Mouse (Mus musculus) heart, embryonic 10.5 days (tissue): ENCODE measurements around the gene Try5. TPM values are rescaled to one million over a fixed set of nuclear protein-coding genes. Genes with fewer than 3 reads are reported as not detected.
"Not testable (repeated sequence)": the region's sequence is repeated elsewhere in the genome, so short reads cannot be mapped to it uniquely, and the experiment has no call there.

Source experiments
- DNase-seq: peaks from one replicate; pipeline ENCODE4 v3.0.0-alpha.2; 2017; ENCODE audit warnings: low spot score
- H3K27ac ChIP-seq: fragments of 300-500 bp; sonication (generic); 2 replicates; pipeline ENCODE4 v1.5.1; 2016; ENCODE audit warnings: mild to moderate bottlenecking
- H3K27me3 ChIP-seq: fragments of 300-500 bp; sonication (generic); 2 replicates; pipeline ENCODE4 v1.6.1; 2016; ENCODE audit warnings: mild to moderate bottlenecking; ENCODE audit not compliant: poor library complexity, insufficient read depth, severe bottlenecking
- H3K36me3 ChIP-seq: fragments of 300-500 bp; sonication (generic); 2 replicates; pipeline ENCODE4 v1.6.1; 2016; ENCODE audit warnings: mild to moderate bottlenecking, moderate library complexity
- H3K4me1 ChIP-seq: fragments of 300-500 bp; sonication (generic); 2 replicates; pipeline ENCODE4 v1.6.1; 2016; ENCODE audit warnings: mild to moderate bottlenecking
- H3K4me3 ChIP-seq: fragments of 300-500 bp; sonication (generic); 2 replicates; pipeline ENCODE4 v1.5.1; 2016; ENCODE audit warnings: mild to moderate bottlenecking, moderate library complexity
- H3K9me3 ChIP-seq: fragments of 300-500 bp; sonication (generic); 2 replicates; pipeline ENCODE4 v1.6.1; 2016; ENCODE audit warnings: mild to moderate bottlenecking, moderate library complexity
- WGBS: fragments of 180-500 bp; shearing (Covaris S2); methylation state at CpG from one replicate; pipeline ENCODE4 v1.1.7; 2016; 5-methylcytosine and 5-hydroxymethylcytosine counted together
- polyA plus RNA-seq: library from polyadenylated mRNA; unstranded; fragments of >200 nt; fragmentation: Nextera tagmentation; extraction: Ambion mirVana; gene quantifications from 2 replicates; pipeline ENCODE4 v1.2.1, GENCODE M21; 2016

The Try5 gene
- not detected in 2 replicates for polyA plus RNA-seq

DNA sequence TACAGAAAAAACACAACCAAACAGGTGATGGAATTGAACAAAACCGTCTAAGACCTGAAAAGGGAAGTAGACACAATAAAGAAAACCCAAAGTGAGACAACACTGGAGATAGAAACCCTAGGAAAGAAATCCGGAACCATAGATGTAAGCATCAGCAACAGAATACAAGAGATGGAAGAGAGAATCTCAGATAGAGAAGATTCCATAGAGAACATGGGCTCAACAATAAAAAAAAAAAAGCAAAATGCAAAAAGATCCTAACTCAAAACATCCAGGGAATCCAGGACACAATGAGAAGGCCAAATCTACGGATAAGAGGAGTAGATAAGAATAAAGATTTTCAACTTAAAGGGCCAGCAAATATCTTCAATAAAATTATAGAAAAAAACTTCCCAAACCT lies at the start of gene Try5:
Gene Try5, minus strand, starts transcription at position 101 of the 400 bp plus-strand sequence.
- H3K4me1 ChIP-seq, H3K27ac ChIP-seq, H3K9me3 ChIP-seq, H3K36me3 ChIP-seq, H3K27me3 ChIP-seq, H3K4me3 ChIP-seq, DNase-seq: not testable (repeated sequence)
- 65% methylated on average over 3 of the region's 3 CpGs for whole genome bisulfite sequencing

- H3K36me3 ChIP-seq, result no peaks in the 10 kb centered on the region
- H3K27ac ChIP-seq, result no peak within 1 kb of the TSS
- WGBS, result 80% methylated on average over 2 of the region's 2 CpGs
Measured at GRCm38 (mm10) chr6:41353932-41354331, 37.3 kb upstream of the Try5 start, which contains the start of gene Try10. Try10 (plus strand) TSS chr6:41354105.

DNA sequence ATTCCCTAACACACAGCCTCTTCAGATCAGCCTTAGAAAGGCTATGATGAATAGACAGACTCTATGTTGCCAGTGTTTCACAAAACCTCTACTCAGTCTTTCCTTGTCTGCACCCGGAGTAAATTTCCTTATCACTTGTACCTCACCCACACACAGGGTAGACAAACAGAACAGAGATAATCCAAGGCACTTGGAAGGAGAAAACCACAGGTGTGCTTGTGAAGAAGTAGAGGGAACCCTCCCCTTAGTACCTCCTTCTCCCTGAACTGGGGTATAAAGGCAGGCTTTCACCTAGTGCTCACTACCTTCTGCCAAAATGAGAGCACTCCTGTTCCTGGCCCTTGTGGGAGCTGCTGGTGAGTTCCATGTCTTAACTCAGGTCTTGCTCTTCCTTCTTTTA lies 14.7 kb downstream of the Try5 start, which contains the start of gene Try4:
Gene Try4, plus strand, starts transcription at position 301 of the 400 bp plus-strand sequence.
- no peaks in the 10 kb centered on the region for H3K27me3 ChIP-seq
- no peaks in the 10 kb centered on the region for H3K9me3 ChIP-seq
- no peaks in the 10 kb centered on the region for H3K36me3 ChIP-seq
- H3K4me1 ChIP-seq, result no peaks in the 10 kb centered on the region
- 60% methylated on average over 1 of the region's 1 CpGs for WGBS
- no peak for DNase-seq
- no peak within 1 kb of the TSS for H3K4me3 ChIP-seq
- no peak within 1 kb of the TSS for H3K27ac ChIP-seq

More at GRCm38 (mm10) chr6:41353932-41354331, 37.3 kb upstream of the Try5 start, which contains the start of gene Try10:
- Histone ChIP-seq H3K4me3 (no peak within 1 kb of the TSS), H3K4me1 (no peaks in the 10 kb centered on the region), H3K9me3 (no peaks in the 10 kb centered on the region), H3K27me3 (no peaks in the 10 kb centered on the region)
- no peak for DNase-seq

DNA sequence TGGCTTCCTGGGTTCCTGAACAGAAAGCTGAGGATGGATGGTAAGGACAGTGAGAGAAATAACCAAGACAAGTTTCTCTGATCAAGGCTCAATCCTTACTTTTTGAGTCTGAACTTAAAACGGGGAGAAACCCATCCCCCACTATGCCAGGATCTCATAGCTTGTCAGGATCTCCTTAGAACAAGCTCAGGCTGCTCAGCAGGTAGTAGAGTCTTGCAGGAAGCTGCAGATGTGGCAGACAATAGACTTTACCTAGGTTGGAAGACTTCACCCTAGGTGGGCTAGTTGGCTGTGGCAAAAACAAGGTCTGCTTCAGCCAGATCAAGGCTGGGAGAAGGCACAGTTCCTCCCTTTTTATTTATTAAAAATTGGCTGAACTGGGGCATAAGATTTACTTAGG lies 18.4 kb downstream of the Try5 start:
- Histone ChIP-seq H3K36me3 (no peaks in the 10 kb centered on the region), H3K4me3 (no peak overlapping the region), H3K27ac (no peak overlapping the region), H3K27me3 (no peaks in the 10 kb centered on the region), H3K4me1 (no peaks in the 10 kb centered on the region), H3K9me3 (no peaks in the 10 kb centered on the region)
- 21% methylated on average over 1 of the region's 1 CpGs for WGBS
- no peak for DNase-seq

- H3K27me3 ChIP-seq, result no peaks in the 10 kb centered on the region
- no peaks in the 10 kb centered on the region for H3K4me1 ChIP-seq
- H3K27ac ChIP-seq, result no peak overlapping the region
- DNase-seq, result no peak
- 79% methylated on average over 6 of the region's 6 CpGs for WGBS
- no peaks in the 10 kb centered on the region for H3K9me3 ChIP-seq
- no peaks in the 10 kb centered on the region for H3K36me3 ChIP-seq
- no peak overlapping the region for H3K4me3 ChIP-seq
Measured at GRCm38 (mm10) chr6:41266140-41266539, 50.5 kb downstream of the Try5 start.

GRCm38 (mm10) chr6:41262796-41263195 lies 53.8 kb downstream of the Try5 start:
- no peak overlapping the region for H3K4me3 ChIP-seq
- H3K36me3 ChIP-seq, result no peaks in the 10 kb centered on the region
- WGBS, result 40% methylated on average over 3 of the region's 3 CpGs
- no peak overlapping the region for H3K27ac ChIP-seq
- H3K4me1 ChIP-seq, result no peaks in the 10 kb centered on the region
- H3K27me3 ChIP-seq, result no peaks in the 10 kb centered on the region
- DNase-seq, result no peak
- no peaks in the 10 kb centered on the region for H3K9me3 ChIP-seq

Other genes with a start within 250 kb of the Try5 start
- not detected in 2 replicates for gene Try4, start 14.6 kb downstream of the Try5 start, polyA plus RNA-seq
- not detected in 2 replicates for gene Try10, start 37.3 kb upstream of the Try5 start, polyA plus RNA-seq
- not detected in 2 replicates for gene Prss3, start 60.8 kb upstream of the Try5 start, polyA plus RNA-seq
- gene Gm5771, start 75.5 kb upstream of the Try5 start, polyA plus RNA-seq, result not detected in 2 replicates
- gene Gm10334, start 129.3 kb upstream of the Try5 start, polyA plus RNA-seq, result not detected in 2 replicates
- gene Prss1, start 142.1 kb upstream of the Try5 start, polyA plus RNA-seq, result not detected in 2 replicates
- not detected in 2 replicates for gene Prss2, start 204.9 kb upstream of the Try5 start, polyA plus RNA-seq